Mouse (Mus musculus) megakaryocyte, adult 5-6 weeks (primary cell): ENCODE results near the gene Gm21822. TPM values are rescaled to one million over a fixed set of nuclear protein-coding genes. Genes with fewer than 3 reads are reported as not detected.
"Not testable (repeated sequence)": the region's sequence is repeated elsewhere in the genome, so short reads cannot be mapped to it uniquely, and the experiment has no call there.

Experiments used
- ATAC-seq: 2 replicates; pipeline ENCODE4 v1.8.0; 2016; ENCODE audit warnings: mild to moderate bottlenecking, inconsistent platforms; ENCODE audit not compliant: poor library complexity, severe bottlenecking
- total RNA-seq, 2 experiments: library from RNA; stranded (forward) in 1 of 2; stranded (reverse) in 1 of 2; fragments of 153-499, 151-499 nt in 1 of 2; fragments of 221-1000, 200-1000 nt in 1 of 2; gene quantifications; 2 replicates each; pipeline versions ENCODE4 v1.2.3 to v1.2.4; 2015 to 2017

Gene Gm21822
- not detected in 2 replicates for total RNA-seq (2015)
- not detected in 2 replicates for total RNA-seq (2017)

GRCm38 (mm10) chrY:18654182-18654581 is at the start of gene Gm21822:
TSS of gene Gm21822 (plus strand) at chrY:18654482.
- not testable (repeated sequence) for ATAC-seq
